Mouse (Mus musculus) gastrocnemius, adult 8-10 months (tissue): ENCODE results near the gene C1s2. TPM values are rescaled to one million over a fixed set of nuclear protein-coding genes. Genes with fewer than 3 reads are reported as not detected.
"Not testable (repeated sequence)": the region's sequence is repeated elsewhere in the genome, so short reads cannot be mapped to it uniquely, and the experiment has no call there.

Source experiments
- DNase-seq, 2 experiments: peaks; one replicate each; pipeline ENCODE4 v3.0.0; 2022; ENCODE audit warnings: low spot score in 2 of 2
- total RNA-seq, 4 experiments: library from RNA; stranded (reverse); gene quantifications; 2 replicates each; pipeline ENCODE4 v1.2.4; 2022

The C1s2 gene
- total RNA-seq, 4 experiments from 2014 or later, result 0.44 to 0.70 (median 0.51) TPM

- DNase-seq, result no peak
Observed at GRCm38 (mm10) chr6:124640041-124640440, 4.2 kb upstream of the C1s2 start.

- DNase-seq, result not testable (repeated sequence)
Observed at GRCm38 (mm10) chr6:124636858-124637460, 1.1 kb upstream of the C1s2 start.

GRCm38 (mm10) chr6:124630763-124631162 lies 5.1 kb downstream of the C1s2 start:
- DNase-seq, result no peak

- not testable (repeated sequence) for DNase-seq
Observed at GRCm38 (mm10) chr6:124626184-124626583, 9.7 kb downstream of the C1s2 start.

GRCm38 (mm10) chr6:124625612-124626011 lies 10.3 kb downstream of the C1s2 start:
- no peak for DNase-seq

GRCm38 (mm10) chr6:124602031-124602430 lies 33.9 kb downstream of the C1s2 start:
- no peak for DNase-seq

GRCm38 (mm10) chr6:124593121-124593520 lies 42.8 kb downstream of the C1s2 start:
- no peak for DNase-seq

GRCm38 (mm10) chr6:124592186-124592700 lies 43.6 kb downstream of the C1s2 start:
- DNase-seq, result no peak

GRCm38 (mm10) chr6:124588771-124589170 lies 47.1 kb downstream of the C1s2 start:
- DNase-seq, result no peak

GRCm38 (mm10) chr6:124586266-124586665 lies 49.6 kb downstream of the C1s2 start:
- no peak for DNase-seq

GRCm38 (mm10) chr6:124585761-124586160 lies 50.1 kb downstream of the C1s2 start:
- peak; percentile 12 to 22 for DNase-seq

- no peak for DNase-seq
Observed at GRCm38 (mm10) chr6:124584935-124585334, 51.0 kb downstream of the C1s2 start.

- no peak for DNase-seq
Observed at GRCm38 (mm10) chr6:124582231-124582630, 53.7 kb downstream of the C1s2 start.

GRCm38 (mm10) chr6:124580155-124580554 lies 55.7 kb downstream of the C1s2 start:
- not testable (repeated sequence) for DNase-seq

- DNase-seq, result not testable (repeated sequence)
Observed at GRCm38 (mm10) chr6:124575155-124575678, 60.7 kb downstream of the C1s2 start.

Other genes with a start within 250 kb of the C1s2 start
- 10 to 100 TPM; 21.4 to 24.9 (median 22.9) TPM for gene Pex5, start 221.0 kb downstream of the C1s2 start, total RNA-seq
- gene Clstn3, start 171.3 kb downstream of the C1s2 start, total RNA-seq, result 1 to 10 TPM in 1 of 4 experiments, under 1 TPM in 3; 0.27 to 1.2 (median 0.48) TPM
- gene C1rl, start 143.0 kb downstream of the C1s2 start, total RNA-seq, result under 1 TPM in 3 of 4 experiments, not detected in 1; 0.34 to 0.51 (median 0.45) TPM
- gene C1ra, start 123.7 kb downstream of the C1s2 start, total RNA-seq, result 1 to 10 TPM; 3.6 to 7.5 (median 5.5) TPM
- 10 to 100 TPM in 3 of 4 experiments, 1 to 10 TPM in 1; 8.4 to 20.8 (median 14.2) TPM for gene C1s1, start 93.7 kb downstream of the C1s2 start, total RNA-seq
- gene C1rb, start 65.8 kb downstream of the C1s2 start, total RNA-seq, result 1 to 10 TPM in 1 of 4 experiments, under 1 TPM in 3; 0.46 to 1.2 (median 0.69) TPM
- gene Lpcat3, start 26.9 kb upstream of the C1s2 start, total RNA-seq, result 10 to 100 TPM; 12.6 to 18.1 (median 15.6) TPM
- 10 to 100 TPM; 62.1 to 74.4 (median 66.1) TPM for gene Emg1, start 76.1 kb upstream of the C1s2 start, total RNA-seq
- 100 to 1,000 TPM; 140 to 157 (median 153) TPM for gene Phb2, start 76.3 kb upstream of the C1s2 start, total RNA-seq
- 1 to 10 TPM in 3 of 4 experiments, under 1 TPM in 1; 0.80 to 2.0 (median 1.2) TPM for gene Ptpn6, start 102.6 kb upstream of the C1s2 start, total RNA-seq
- gene Grcc10, start 105.3 kb upstream of the C1s2 start, total RNA-seq, result 100 to 1,000 TPM; 146 to 173 (median 164) TPM
- not detected for gene Gm45234, start 119.9 kb upstream of the C1s2 start, total RNA-seq
- gene Atn1, start 120.4 kb upstream of the C1s2 start, total RNA-seq, result 10 to 100 TPM; 41.9 to 59.4 (median 49.2) TPM
- 1 to 10 TPM in 3 of 4 experiments, under 1 TPM in 1; 0.75 to 1.4 (median 1.1) TPM for gene Eno2, start 133.6 kb upstream of the C1s2 start, total RNA-seq
- gene Lrrc23, start 143.6 kb upstream of the C1s2 start, total RNA-seq, result not detected
- 1 to 10 TPM; 1.9 to 4.1 (median 2.9) TPM for gene Spsb2, start 172.6 kb upstream of the C1s2 start, total RNA-seq
- gene Tpi1, start 178.2 kb upstream of the C1s2 start, total RNA-seq, result 1,000 to 10,000 TPM; 2,418 to 2,798 (median 2,572) TPM
- 10 to 100 TPM; 44.3 to 48.1 (median 45.2) TPM for gene Usp5, start 193.4 kb upstream of the C1s2 start, total RNA-seq
- gene Cdca3, start 193.5 kb upstream of the C1s2 start, total RNA-seq, result under 1 TPM; 0.31 to 0.51 (median 0.37) TPM
- 1 to 10 TPM in 2 of 4 experiments, under 1 TPM in 2; 0.70 to 1.1 (median 1.0) TPM for gene Gnb3, start 204.2 kb upstream of the C1s2 start, total RNA-seq
- gene P3h3, start 221.7 kb upstream of the C1s2 start, total RNA-seq, result 1 to 10 TPM; 2.0 to 4.5 (median 3.3) TPM
- gene Gpr162, start 227.9 kb upstream of the C1s2 start, total RNA-seq, result not detected